Comparison of ENCODE assay signal across 10 mouse cellular contexts in genomic region chr5:117574894-117575293, GRCm38 (mm10).
A peak's percentile ranks its signal among the peaks of the same experiment; 100 is the strongest.
DNase-seq lines count a peak whose midpoint lies in the region; ATAC-seq and TF ChIP-seq lines count a peak whose summit lies in the region.
"Had no signal": no experiment of that assay in that cellular context is flagged by ENCODE, and none has a peak within 500 bp of the region (broad histone marks: within the 10 kb centered on the region; RNA-seq: fewer than 3 reads in every experiment).

No protein-coding gene starts in this region.

- ATAC-seq in frontal cortex, adult (ENCODE audit: low TSS enrichment) = peak; percentile 83
- no peak for ATAC-seq in megakaryocyte progenitor cell, adult 5-6 weeks (replicated peaks; ENCODE audit: poor library complexity)
- ATAC-seq in erythroid progenitor cell, adult 5-6 weeks (replicated peaks; ENCODE audit: low FRiP score, poor library complexity, severe bottlenecking) = no peak

- H3K4me3 ChIP-seq in layer of hippocampus, adult 2 months = no peak overlapping the region
- H3K4me3 ChIP-seq: liver, embryonic 15.5 days; myocyte had no signal

- no peak for DNase-seq in frontal cortex, postnatal 25 days (ENCODE audit: low spot score in 2 of 2)
- DNase-seq in 416B (ENCODE audit: low read depth) = peak; percentile 21
- peak; percentile 85 for DNase-seq in brain, adult 2 months (ENCODE audit: low read depth, low spot score)
- DNase-seq in layer of hippocampus, adult 2 months (ENCODE audit: low spot score in 2 of 2) = peak; percentile 48 to 68
- DNase-seq in thymus, postnatal 10 days (ENCODE audit: low spot score in 2 of 2) = no peak

- peak overlapping the region; percentile 85 for H3K27ac ChIP-seq in layer of hippocampus, adult 2 months
- H3K27ac ChIP-seq: liver, embryonic 15.5 days had no signal

- no peak for TF ChIP-seq CTCF in layer of hippocampus, adult 2 months (conservative IDR thresholded peaks at IDR 0.05)

Comparison
In these comparisons a context has a peak if more than half of its experiments do, and no peak if none do; other contexts are left out.
1. DNase-seq: peak in 416B (single experiment), brain, adult 2 months (single experiment) and layer of hippocampus, adult 2 months (2 of 2); none in frontal cortex, postnatal 25 days (0 of 2) and thymus, postnatal 10 days (0 of 2).